Mouse (Mus musculus) A20 (cell line): ENCODE data around the gene Nckipsd.
A peak's percentile ranks its signal among the peaks of the same experiment; 100 is the strongest.

Experiments used
- DNase-seq: peaks from one replicate; pipeline ENCODE4 v3.0.0-alpha.2; 2011; ENCODE audit warnings: low read depth, low spot score

The Nckipsd gene

GRCm38 (mm10) chr9:108847374-108847773, 39.2 kb downstream of the Nckipsd start:
- no peak for DNase-seq

GRCm38 (mm10) chr9:108848419-108848818, 40.3 kb downstream of the Nckipsd start:
- no peak for DNase-seq

GRCm38 (mm10) chr9:108852976-108853375, 44.8 kb downstream of the Nckipsd start, which contains the start of gene Slc26a6:
Slc26a6 (plus strand) TSS chr9:108853283.
- DNase-seq: no peak

- DNase-seq: peak; percentile 97
Observed at GRCm38 (mm10) chr9:108853635-108854240, 45.6 kb downstream of the Nckipsd start.

- DNase-seq: peak; percentile 95
Observed at GRCm38 (mm10) chr9:108854241-108854696, 46.1 kb downstream of the Nckipsd start.

GRCm38 (mm10) chr9:108855335-108855734, 47.2 kb downstream of the Nckipsd start:
- DNase-seq: no peak

- no peak for DNase-seq
Observed at GRCm38 (mm10) chr9:108858792-108859527, 50.8 kb downstream of the Nckipsd start.
